8 mouse cellular contexts compared by ENCODE assay signal in the genomic region with DNA sequence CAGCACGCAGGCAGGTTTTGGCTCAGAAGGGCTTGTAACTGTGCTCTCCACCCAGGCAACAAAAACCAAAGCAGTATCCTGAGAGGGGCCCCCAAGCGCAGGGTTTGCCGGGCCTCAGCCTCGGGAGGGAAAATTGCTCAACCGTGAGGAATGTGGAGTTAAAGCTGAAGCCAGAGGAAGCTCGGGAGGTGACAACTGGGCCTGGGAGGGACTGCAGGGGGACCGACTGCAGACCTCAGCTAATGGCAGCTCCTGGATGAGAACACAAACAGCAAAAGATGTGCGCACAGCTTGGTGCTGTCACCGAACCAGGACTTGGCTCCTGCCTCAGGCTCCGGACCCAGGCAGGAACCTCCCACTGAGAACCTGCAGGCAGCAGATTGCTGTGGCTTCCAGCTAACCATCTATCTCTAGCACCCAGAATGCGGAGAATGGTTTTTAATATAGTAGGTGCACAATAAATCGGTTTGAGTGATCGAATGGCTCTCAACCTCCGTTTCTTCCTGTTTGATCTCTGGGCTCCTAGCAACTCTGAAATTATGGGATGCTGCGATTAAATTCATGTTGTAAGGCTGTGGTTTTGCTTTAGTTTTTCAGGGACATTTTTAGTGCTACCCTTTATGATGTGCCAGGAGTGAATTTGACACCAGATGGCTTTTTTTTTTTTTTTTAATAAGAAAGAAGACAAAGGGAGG. TPM values are rescaled to one million over a fixed set of nuclear protein-coding genes. Genes with fewer than 3 reads are reported as not detected.
DNase-seq lines count a peak whose midpoint lies in the region; ATAC-seq and TF ChIP-seq lines count a peak whose summit lies in the region.

No protein-coding gene starts in this region.

- peaks cover 11% of the 10 kb centered on the region for H3K4me1 ChIP-seq in cortical plate, adult 2 months (ENCODE audit: control insufficient read depth, insufficient read depth, low read length)
- peaks cover 3% of the 10 kb centered on the region for H3K4me1 ChIP-seq in heart, adult 2 months (ENCODE audit: control insufficient read depth, insufficient read depth, low read length)
- peaks cover 26% of the 10 kb centered on the region for H3K4me1 ChIP-seq in liver, embryonic 13.5 days (replicated peaks)
- peaks cover 16% of the 10 kb centered on the region for H3K4me1 ChIP-seq in stomach, embryonic 14.5 days (ENCODE audit: control insufficient read depth, insufficient read depth, low read length)

- ATAC-seq in liver, embryonic 13.5 days (ENCODE audit: low read depth), result peak; percentile 27
- ATAC-seq in stomach, embryonic 14.5 days (ENCODE audit: insufficient number of reproducible peaks, insufficient read depth, low FRiP score, low read depth), result peak; percentile 28; the same call in 1 of the 2 replicates

- H3K4me3 ChIP-seq in cortical plate, adult 2 months (ENCODE audit: insufficient read depth, low read length), result no peak overlapping the region
- no peak overlapping the region for H3K4me3 ChIP-seq in heart, adult 2 months
- no peak overlapping the region for H3K4me3 ChIP-seq in liver, embryonic 13.5 days (replicated peaks)
- H3K4me3 ChIP-seq in stomach, embryonic 14.5 days (ENCODE audit: low read depth, low read length), result no peak overlapping the region

- no peaks in the 10 kb centered on the region for H3K27me3 ChIP-seq in heart, adult 2 months (ENCODE audit: control insufficient read depth, insufficient read depth, low read length)
- H3K27me3 ChIP-seq in liver, embryonic 13.5 days, result peaks cover 22% of the 10 kb centered on the region; the same call in 1 of the 2 replicates
- H3K27me3 ChIP-seq in stomach, embryonic 14.5 days (ENCODE audit: control insufficient read depth, insufficient read depth, low read length), result no peaks in the 10 kb centered on the region

- intact Hi-C loops in heart, adult 2 months (cut with DNase I), result no loop called here

- no peak for TF ChIP-seq CTCF in cortical plate, adult 2 months (IDR thresholded peaks at IDR 0.05; ENCODE audit: extremely low read depth, insufficient read depth, low read length)
- no peak for TF ChIP-seq CTCF in heart, adult 2 months (IDR thresholded peaks at IDR 0.05)

- no peaks in the 10 kb centered on the region for H3K9me3 ChIP-seq in liver, embryonic 13.5 days (replicated peaks)
- H3K9me3 ChIP-seq in stomach, embryonic 14.5 days (ENCODE audit: control insufficient read depth, low read depth, low read length), result no peaks in the 10 kb centered on the region

- H3K27ac ChIP-seq in cortical plate, adult 2 months (ENCODE audit: insufficient read depth, low read length), result peak overlapping the region; percentile 51
- H3K27ac ChIP-seq in heart, adult 2 months, result peak overlapping the region; percentile 65
- H3K27ac ChIP-seq in liver, embryonic 13.5 days, result peak overlapping the region; percentile 53; the same call in 1 of the 2 replicates
- H3K27ac ChIP-seq in stomach, embryonic 14.5 days (ENCODE audit: low read length), result peak overlapping the region; percentile 91

- no peaks in the 10 kb centered on the region for H3K36me3 ChIP-seq in heart, adult 2 months (ENCODE audit: control insufficient read depth, insufficient read depth, low read length)
- H3K36me3 ChIP-seq in liver, embryonic 13.5 days, result no peaks in the 10 kb centered on the region
- H3K36me3 ChIP-seq in stomach, embryonic 14.5 days (ENCODE audit: control insufficient read depth, insufficient read depth, low read length), result no peaks in the 10 kb centered on the region

- no peaks in the 10 kb centered on the region for H3K79me2 ChIP-seq in heart, adult 2 months (replicated peaks; ENCODE audit: control insufficient read depth, insufficient read depth, low read length)

- TF ChIP-seq POLR2A in cortical plate, adult 2 months (IDR thresholded peaks at IDR 0.05; ENCODE audit: extremely low read depth, insufficient read depth, low read length), result no peak
- no peak for TF ChIP-seq POLR2A in heart, adult 2 months (IDR thresholded peaks at IDR 0.05; ENCODE audit: insufficient read depth, low read depth, low read length)

- H3K9ac ChIP-seq in heart, adult 2 months (ENCODE audit: low read depth, low read length), result no peak overlapping the region
- H3K9ac ChIP-seq in liver, embryonic 13.5 days, result 0 out of 2 replicates have a peak overlapping the region, but pooled peaks have one; percentile 9
- H3K9ac ChIP-seq in stomach, embryonic 14.5 days (replicated peaks; ENCODE audit: low read depth, low read length), result no peak overlapping the region

- no peak for TF ChIP-seq EP300 in heart, adult 2 months (IDR thresholded peaks at IDR 0.05; ENCODE audit: insufficient read depth, low read depth, low read length)

- 42% methylated on average over 15 of the region's 15 CpGs for WGBS in heart, adult 2 months
- WGBS in liver, embryonic 13.5 days (ENCODE audit: insufficient replicate concordance), result 28% methylated on average over 15 of the region's 15 CpGs
- WGBS in stomach, embryonic 14.5 days, result 26% methylated on average over 15 of the region's 15 CpGs

- DNase-seq in right cerebral cortex, postnatal 25 days, result peak; percentile 62
- no peak for DNase-seq in right cerebral cortex, postnatal 4 days
- peak; percentile 64 to 78 for DNase-seq in heart, adult 2 months
- DNase-seq in kidney, adult 18-20 months, result peak; percentile 62
- DNase-seq in liver, embryonic 13.5 days, result no peak
- no peak for DNase-seq in thymus, postnatal 4 days

- no peak overlapping the region for H3K4me2 ChIP-seq in liver, embryonic 13.5 days
- H3K4me2 ChIP-seq in stomach, embryonic 14.5 days (replicated peaks; ENCODE audit: low read depth, low read length), result 0 out of 2 replicates have a peak overlapping the region, but pooled peaks have one; percentile 7

RNA-seq across cellular contexts. Expression of a gene that starts 16.1 kb away (rescaled TPM):
- polyA plus RNA-seq in cortical plate, adult 2 months (2012; rRNA removed), result 76.5 TPM in 2 replicates
- total RNA-seq in heart, adult 2 months (2021), result 100 to 1,000 TPM in 1 of 2 experiments, 10 to 100 TPM in 1; 82.2 to 108 TPM
- polyA plus RNA-seq in heart, adult 2 months (2012; rRNA removed), result 85.6 and 114 TPM in 2 replicates
- 9.9 and 10.8 TPM in 2 replicates for polyA plus RNA-seq in liver, embryonic 13.5 days (2015; fragmentation: Nextera tagmentation; extraction: Ambion mirVana)
- polyA plus RNA-seq in stomach, embryonic 14.5 days (2014; fragmentation: Nextera tagmentation; extraction: Ambion mirVana), result 103 and 107 TPM in 2 replicates

RNA-seq across cellular contexts. Expression of a gene that starts 38.1 kb away (rescaled TPM):
- polyA plus RNA-seq in cortical plate, adult 2 months (2012; rRNA removed), result 0.11 and 0.19 TPM in 2 replicates
- total RNA-seq in heart, adult 2 months (2021), result under 1 TPM; 0.34 to 0.48 TPM
- 0.26 and 0.29 TPM in 2 replicates for polyA plus RNA-seq in heart, adult 2 months (2012; rRNA removed)
- 0.08 and 0.12 TPM in 2 replicates for polyA plus RNA-seq in liver, embryonic 13.5 days (2015; fragmentation: Nextera tagmentation; extraction: Ambion mirVana)
- polyA plus RNA-seq in stomach, embryonic 14.5 days (2014; fragmentation: Nextera tagmentation; extraction: Ambion mirVana), result 0.29 and 0.58 TPM in 2 replicates

Comparison
In these comparisons a context has a peak if more than half of its experiments do, and no peak if none do; other contexts are left out.
1. DNase-seq: peak in right cerebral cortex, postnatal 25 days (single experiment), heart, adult 2 months (2 of 2) and kidney, adult 18-20 months (single experiment); none in right cerebral cortex, postnatal 4 days (single experiment), liver, embryonic 13.5 days (single experiment) and thymus, postnatal 4 days (single experiment).
2. Peak in every context shown above with its lines, with median percentiles within 50 percentile points of each other: H3K27ac ChIP-seq.